ENCODE assay signal across 27 mouse cellular contexts in the genomic region with DNA sequence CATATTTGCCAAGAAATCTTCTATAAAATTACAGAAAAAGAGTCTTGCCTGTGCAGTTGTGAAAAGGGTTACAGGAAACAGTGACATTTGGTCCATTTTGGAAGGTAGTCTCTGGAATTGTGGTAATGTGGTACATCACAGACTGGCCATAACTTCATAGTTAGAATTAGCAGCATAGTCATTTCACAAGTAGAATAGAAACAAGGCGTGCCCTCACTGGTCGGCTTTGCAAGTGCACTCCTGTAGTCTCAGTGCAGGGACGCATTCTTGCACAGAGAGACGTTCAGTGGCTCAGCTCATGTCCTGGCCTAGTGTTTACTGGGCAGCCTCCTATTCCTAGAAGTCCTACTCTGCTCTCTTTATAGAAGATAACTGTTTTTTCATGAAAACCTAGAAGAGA. TPM values are rescaled to one million over a fixed set of nuclear protein-coding genes. Genes with fewer than 3 reads are reported as not detected.
DNase-seq lines count a peak whose midpoint lies in the region; ATAC-seq and TF ChIP-seq lines count a peak whose summit lies in the region.
"Had no signal": no experiment of that assay in that cellular context is flagged by ENCODE, and none has a peak within 500 bp of the region (broad histone marks: within the 10 kb centered on the region; RNA-seq: fewer than 3 reads in every experiment).

No protein-coding gene starts in this region.

- WGBS in intestine, embryonic 16.5 days: 83% methylated on average over 4 of the region's 4 CpGs
- 60% methylated on average over 4 of the region's 4 CpGs for whole genome bisulfite sequencing in intestine, postnatal 0 days
- WGBS in kidney, embryonic 16.5 days: 86% methylated on average over 4 of the region's 4 CpGs
- WGBS in liver, embryonic 15.5 days (ENCODE audit: insufficient replicate concordance): 72% methylated on average over 4 of the region's 4 CpGs

- TF ChIP-seq CTCF in intestine, postnatal 0 days (IDR thresholded peaks at IDR 0.05; ENCODE audit: low read depth): no peak
- TF ChIP-seq CTCF in bone marrow macrophage, adult 2 months (IDR thresholded peaks at IDR 0.05; ENCODE audit: low read depth, low read length): no peak

- no peak overlapping the region for H3K9ac ChIP-seq in intestine, embryonic 16.5 days (ENCODE audit: low read depth, low read length)
- no peak overlapping the region for H3K9ac ChIP-seq in intestine, postnatal 0 days (ENCODE audit: low read depth, low read length)
- H3K9ac ChIP-seq in kidney, embryonic 16.5 days (replicated peaks; ENCODE audit: low read length): no peak overlapping the region
- H3K9ac ChIP-seq in liver, embryonic 15.5 days: no peak overlapping the region
- H3K9ac ChIP-seq: embryonic facial prominence, embryonic 12.5 days; embryonic facial prominence, embryonic 15.5 days; heart, embryonic 12.5 days; heart, embryonic 15.5 days; hindbrain, embryonic 13.5 days had no signal

- H3K4me2 ChIP-seq in intestine, embryonic 16.5 days (ENCODE audit: low read depth, low read length): no peak overlapping the region
- H3K4me2 ChIP-seq in intestine, postnatal 0 days (replicated peaks; ENCODE audit: low read depth): no peak overlapping the region
- H3K4me2 ChIP-seq in kidney, embryonic 16.5 days (replicated peaks; ENCODE audit: low read depth, low read length): peak overlapping the region; percentile 6; the same call in 1 of the 2 replicates
- peak overlapping the region; percentile 13; the same call in 1 of the 2 replicates for H3K4me2 ChIP-seq in liver, embryonic 15.5 days
- H3K4me2 ChIP-seq: embryonic facial prominence, embryonic 12.5 days; embryonic facial prominence, embryonic 15.5 days; heart, embryonic 12.5 days; heart, embryonic 15.5 days; hindbrain, embryonic 13.5 days had no signal

- H3K9me3 ChIP-seq in intestine, embryonic 16.5 days (ENCODE audit: control insufficient read depth, low read length): no peaks in the 10 kb centered on the region
- H3K9me3 ChIP-seq in intestine, postnatal 0 days (ENCODE audit: control insufficient read depth): no peaks in the 10 kb centered on the region
- no peaks in the 10 kb centered on the region for H3K9me3 ChIP-seq in kidney, embryonic 16.5 days (ENCODE audit: low read length)
- no peaks in the 10 kb centered on the region for H3K9me3 ChIP-seq in liver, embryonic 15.5 days (replicated peaks)
- H3K9me3 ChIP-seq: embryonic facial prominence, embryonic 12.5 days; embryonic facial prominence, embryonic 15.5 days; heart, embryonic 12.5 days; heart, embryonic 15.5 days; hindbrain, embryonic 10.5 days; hindbrain, embryonic 13.5 days had no signal

- no peak for TF ChIP-seq POLR2A in bone marrow macrophage, adult 2 months (IDR thresholded peaks at IDR 0.05; ENCODE audit: borderline replicate concordance, low read depth, low read length)

- peaks cover 4% of the 10 kb centered on the region for H3K4me1 ChIP-seq in intestine, embryonic 16.5 days (ENCODE audit: control insufficient read depth, insufficient read depth, low read length)
- no peaks in the 10 kb centered on the region for H3K4me1 ChIP-seq in intestine, postnatal 0 days (replicated peaks; ENCODE audit: control insufficient read depth, insufficient read depth, low read length)
- H3K4me1 ChIP-seq in kidney, embryonic 16.5 days (ENCODE audit: insufficient read depth, low read length): peaks cover 19% of the 10 kb centered on the region
- H3K4me1 ChIP-seq in liver, embryonic 15.5 days (replicated peaks): 0 out of 2 replicates have a peak, but pooled peaks cover 2% of the 10 kb centered on the region
- peaks cover 24% of the 10 kb centered on the region for H3K4me1 ChIP-seq in bone marrow macrophage, adult 2 months (ENCODE audit: control insufficient read depth, insufficient read depth, low read length)
- H3K4me1 ChIP-seq: embryonic facial prominence, embryonic 12.5 days; hindbrain, embryonic 13.5 days had no signal

- no peak overlapping the region for H3K4me3 ChIP-seq in intestine, embryonic 16.5 days (ENCODE audit: low read length)
- no peak overlapping the region for H3K4me3 ChIP-seq in intestine, postnatal 0 days (ENCODE audit: low read depth, low read length)
- peak overlapping the region; percentile 7; the same call in 1 of the 2 replicates for H3K4me3 ChIP-seq in kidney, embryonic 16.5 days (ENCODE audit: low read length)
- H3K4me3 ChIP-seq in liver, embryonic 15.5 days (replicated peaks): no peak overlapping the region
- H3K4me3 ChIP-seq in bone marrow macrophage, adult 2 months (ENCODE audit: insufficient read depth, low read length): no peak overlapping the region
- H3K4me3 ChIP-seq: embryonic facial prominence, embryonic 12.5 days; embryonic facial prominence, embryonic 15.5 days; heart, embryonic 12.5 days; heart, embryonic 15.5 days; hindbrain, embryonic 10.5 days; hindbrain, embryonic 13.5 days had no signal

- no peak overlapping the region for H3K27ac ChIP-seq in intestine, embryonic 16.5 days (ENCODE audit: low read length)
- no peak overlapping the region for H3K27ac ChIP-seq in intestine, postnatal 0 days (ENCODE audit: low read depth, low read length)
- peak overlapping the region; percentile 67 for H3K27ac ChIP-seq in kidney, embryonic 16.5 days (ENCODE audit: low read length)
- no peak overlapping the region for H3K27ac ChIP-seq in liver, embryonic 15.5 days (replicated peaks)
- peak overlapping the region; percentile 42; the same call in 1 of the 2 replicates for H3K27ac ChIP-seq in bone marrow macrophage, adult 2 months (ENCODE audit: insufficient read depth, low read depth, low read length)
- H3K27ac ChIP-seq: embryonic facial prominence, embryonic 12.5 days; embryonic facial prominence, embryonic 15.5 days; heart, embryonic 15.5 days; hindbrain, embryonic 10.5 days; hindbrain, embryonic 13.5 days had no signal

- 0 out of 2 replicates have a peak, but pooled peaks have one; percentile 34 for ATAC-seq in intestine, embryonic 16.5 days
- ATAC-seq in intestine, postnatal 0 days: no peak
- ATAC-seq in kidney, embryonic 16.5 days (ENCODE audit: low FRiP score, low TSS enrichment): no peak
- ATAC-seq in liver, embryonic 15.5 days (ENCODE audit: insufficient read depth): no peak
- ATAC-seq: forebrain, embryonic 14.5 days; hindbrain, embryonic 16.5 days had no signal

- DNase-seq in kidney, postnatal 36 days: no peak
- DNase-seq in liver: no peak
- no peak for DNase-seq in urinary bladder, postnatal 4 days (ENCODE audit: low spot score in 2 of 2)
- DNase-seq: adrenal gland, adult 2 months; adrenal gland, postnatal 25 days; B cell, adult 2 months; cerebellum, adult 18-20 months; cerebellum, adult 9-10 months; cerebellum, postnatal 14 days; gastrocnemius, postnatal 25 days; heart, adult 18-20 months; heart, postnatal 10 days; heart, postnatal 36 days had no signal

- H3K36me3 ChIP-seq in intestine, embryonic 16.5 days (ENCODE audit: control insufficient read depth, insufficient read depth, low read length): 0 out of 2 replicates have a peak, but pooled peaks cover 3% of the 10 kb centered on the region
- peaks cover 24% of the 10 kb centered on the region for H3K36me3 ChIP-seq in intestine, postnatal 0 days (ENCODE audit: control insufficient read depth, insufficient read depth)
- H3K36me3 ChIP-seq in kidney, embryonic 16.5 days (ENCODE audit: insufficient read depth, low read length): peaks cover 27% of the 10 kb centered on the region
- H3K36me3 ChIP-seq in liver, embryonic 15.5 days (replicated peaks): peaks cover 6% of the 10 kb centered on the region; the same call in 1 of the 2 replicates

- no peaks in the 10 kb centered on the region for H3K27me3 ChIP-seq in intestine, embryonic 16.5 days (replicated peaks; ENCODE audit: control insufficient read depth, insufficient read depth, low read length)
- H3K27me3 ChIP-seq in intestine, postnatal 0 days (replicated peaks; ENCODE audit: control insufficient read depth, insufficient read depth, low read length): no peaks in the 10 kb centered on the region
- no peaks in the 10 kb centered on the region for H3K27me3 ChIP-seq in kidney, embryonic 16.5 days (ENCODE audit: insufficient read depth, low read length)
- no peaks in the 10 kb centered on the region for H3K27me3 ChIP-seq in liver, embryonic 15.5 days
- H3K27me3 ChIP-seq: embryonic facial prominence, embryonic 12.5 days; embryonic facial prominence, embryonic 15.5 days; heart, embryonic 12.5 days; heart, embryonic 15.5 days; hindbrain, embryonic 13.5 days had no signal

RNA-seq across cellular contexts. Expression of gene Itprid2, which starts 17.4 kb away (rescaled TPM):
- 15.5 and 17.6 TPM in 2 replicates for polyA plus RNA-seq in intestine, embryonic 16.5 days (2015; fragmentation: Nextera tagmentation; extraction: Ambion mirVana)
- polyA plus RNA-seq in intestine, postnatal 0 days (2015; fragmentation: Nextera tagmentation; extraction: Ambion mirVana): 21.1 and 22.0 TPM in 2 replicates
- polyA plus RNA-seq in kidney, embryonic 16.5 days (2015; fragmentation: Nextera tagmentation; extraction: Ambion mirVana): 22.5 and 22.6 TPM in 2 replicates
- 3.1 and 3.8 TPM in 2 replicates for polyA plus RNA-seq in liver, embryonic 15.5 days (2015; fragmentation: Nextera tagmentation; extraction: Ambion mirVana)
- 55.1 and 60.1 TPM in 2 replicates for polyA plus RNA-seq in bone marrow macrophage, adult 2 months (2012; ENCODE audit: insufficient read depth, insufficient read length, missing spikeins)

RNA-seq across cellular contexts. Expression of gene Ppp1r1c, which starts 55.1 kb away (rescaled TPM):
- polyA plus RNA-seq in intestine, embryonic 16.5 days (2015; fragmentation: Nextera tagmentation; extraction: Ambion mirVana): not detected in 2 replicates
- not detected in 2 replicates for polyA plus RNA-seq in intestine, postnatal 0 days (2015; fragmentation: Nextera tagmentation; extraction: Ambion mirVana)
- not detected in 2 replicates for polyA plus RNA-seq in kidney, embryonic 16.5 days (2015; fragmentation: Nextera tagmentation; extraction: Ambion mirVana)
- polyA plus RNA-seq in liver, embryonic 15.5 days (2015; fragmentation: Nextera tagmentation; extraction: Ambion mirVana): not detected in 2 replicates
- polyA plus RNA-seq in bone marrow macrophage, adult 2 months (2012; ENCODE audit: insufficient read depth, insufficient read length, missing spikeins): not detected in 2 replicates
- polyA plus RNA-seq: adrenal gland, adult 2 months; gonadal fat pad, adult 2 months had no signal

Comparison
In these comparisons a context has a peak if more than half of its experiments do, and no peak if none do; other contexts are left out.
1. H3K27ac ChIP-seq: peak in kidney, embryonic 16.5 days (single experiment) and bone marrow macrophage, adult 2 months (single experiment); none in intestine, embryonic 16.5 days (single experiment), intestine, postnatal 0 days (single experiment) and liver, embryonic 15.5 days (single experiment).
2. H3K4me2 ChIP-seq: peak in kidney, embryonic 16.5 days (single experiment) and liver, embryonic 15.5 days (single experiment); none in intestine, embryonic 16.5 days (single experiment) and intestine, postnatal 0 days (single experiment).